Mouse (Mus musculus) limb, embryonic 14.5 days (tissue): ENCODE measurements at regions not wholly inside any gene's neighbourhood (a gene's known extent, or its start where the extent isn't known, plus 50 kb on each side); places are given as distances from the start of the nearest gene placed in this dataset.

ENCODE experiments used
- ATAC-seq: fragments of 200-750 bp; cut with Nextera tagmentation; 2 replicates; pipeline ENCODE4 v1.8.0; 2017; ENCODE audit warnings: low read depth, moderate number of reproducible peaks, moderate TSS enrichment; ENCODE audit not compliant: low FRiP score
- DNase-seq: peaks from one replicate; pipeline ENCODE4 v3.0.0-alpha.2; 2015; ENCODE audit warnings: low spot score
- H3K27ac ChIP-seq: fragments of 300-500 bp; sonication (generic); replicated peaks from 2 replicates; pipeline ENCODE4 v1.5.1; 2014; ENCODE audit warnings: low read depth, mild to moderate bottlenecking, low read length, moderate library complexity, mixed read lengths
- H3K27me3 ChIP-seq: fragments of 300-500 bp; sonication (generic); 2 replicates; pipeline ENCODE4 v1.6.1; 2014; ENCODE audit warnings: low read length, mixed read lengths; ENCODE audit not compliant: control insufficient read depth, insufficient read depth
- H3K36me3 ChIP-seq: fragments of 300-500 bp; sonication (generic); 2 replicates; pipeline ENCODE4 v1.6.1; 2014; ENCODE audit warnings: mild to moderate bottlenecking, low read length, moderate library complexity, mixed read lengths; ENCODE audit not compliant: control insufficient read depth, insufficient read depth
- H3K4me1 ChIP-seq: fragments of 300-500 bp; sonication (generic); 2 replicates; pipeline ENCODE4 v1.6.1; 2014; ENCODE audit warnings: antibody characterized with exemption, low read length, mixed read lengths; ENCODE audit not compliant: control insufficient read depth, insufficient read depth
- H3K4me2 ChIP-seq: fragments of 300-500 bp; sonication (generic); replicated peaks from 2 replicates; pipeline ENCODE4 v1.6.1; 2014; ENCODE audit warnings: low read depth, mild to moderate bottlenecking, low read length, moderate library complexity; ENCODE audit not compliant: severe bottlenecking
- H3K4me3 ChIP-seq: fragments of 300-500 bp; sonication (generic); replicated peaks from 2 replicates; pipeline ENCODE4 v1.5.1; 2014; ENCODE audit warnings: low read length
- H3K9ac ChIP-seq: fragments of 300-500 bp; sonication (generic); 2 replicates; pipeline ENCODE4 v1.6.1; 2014; ENCODE audit warnings: mild to moderate bottlenecking, low read depth, low read length, moderate library complexity; ENCODE audit not compliant: severe bottlenecking
- H3K9me3 ChIP-seq: fragments of 300-500 bp; sonication (generic); 2 replicates; pipeline ENCODE4 v1.6.1; 2016; ENCODE audit warnings: low read length; ENCODE audit not compliant: control insufficient read depth
- POLR2A ChIP-seq: fragments of 200-500 bp; IDR thresholded peaks from 2 replicates; pipeline ENCODE4 v1.8.0; 2012; ENCODE audit warnings: inconsistent platforms, mild to moderate bottlenecking, moderate library complexity, borderline replicate concordance; ENCODE audit not compliant: insufficient read depth, insufficient read length; ENCODE audit errors: extremely low read depth
- WGBS: fragments of 180-500 bp; shearing (Covaris S2); extraction: QIAGEN DNeasy Blood & Tissue Kit; methylation state at CpG from one replicate; pipeline ENCODE4 v1.1.7; 2014; 5-methylcytosine and 5-hydroxymethylcytosine counted together

DNA sequence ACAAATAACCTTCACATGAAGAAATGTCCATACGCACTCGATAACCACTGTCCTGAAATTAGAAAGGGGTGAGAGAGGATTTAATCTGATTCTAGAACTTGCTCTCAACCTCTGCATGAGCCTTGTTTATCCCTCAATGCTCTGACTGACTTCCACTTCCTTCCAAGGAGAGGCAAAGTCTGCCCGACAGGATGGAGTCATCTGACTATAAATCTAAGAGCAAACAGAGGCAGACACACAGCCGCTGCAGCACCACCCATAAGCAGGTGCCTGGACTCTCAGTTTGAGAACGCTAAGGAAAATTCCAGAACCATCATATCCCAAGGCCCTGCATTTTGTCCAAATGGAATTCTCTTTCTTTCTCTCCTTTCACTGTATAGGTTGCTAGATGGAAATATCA, 247.7 kb upstream of the 1700056E22Rik start:
- H3K4me3 ChIP-seq = no peak overlapping the region
- H3K27ac ChIP-seq = no peak overlapping the region
- no peaks in the 10 kb centered on the region for H3K4me1 ChIP-seq
- H3K9me3 ChIP-seq = no peaks in the 10 kb centered on the region
- no peaks in the 10 kb centered on the region for H3K27me3 ChIP-seq
- H3K36me3 ChIP-seq = no peaks in the 10 kb centered on the region
- no peak for ATAC-seq
- DNase-seq = no peak
- H3K4me2 ChIP-seq = no peak overlapping the region
- 60% methylated on average over 5 of the region's 5 CpGs for WGBS
- H3K9ac ChIP-seq = no peak overlapping the region
- TF ChIP-seq POLR2A = no peak

DNA sequence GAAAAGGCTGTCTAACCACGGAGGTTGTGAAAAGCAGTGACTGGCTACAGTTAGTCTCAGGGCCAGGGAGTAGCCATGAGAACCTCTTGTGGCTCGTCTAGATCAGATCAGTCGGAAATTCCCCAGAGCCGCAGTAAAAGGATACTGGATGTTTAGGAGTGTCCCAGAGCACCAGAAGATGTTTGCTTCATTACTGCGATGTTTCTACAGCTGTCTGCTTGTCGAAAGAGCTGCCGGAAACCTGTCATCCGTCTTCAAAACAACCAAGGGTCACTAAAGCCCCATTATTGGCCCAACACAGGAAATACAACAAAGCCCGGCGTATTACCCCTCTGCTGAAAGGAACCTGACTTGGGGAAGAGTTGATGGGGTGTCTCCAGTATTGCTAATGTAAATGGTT, 245.2 kb upstream of the 1700056E22Rik start:
- no peak for ATAC-seq
- 56% methylated on average over 10 of the region's 10 CpGs for WGBS
- H3K4me3 ChIP-seq = no peak overlapping the region
- H3K27me3 ChIP-seq = no peaks in the 10 kb centered on the region
- H3K27ac ChIP-seq = no peak overlapping the region
- H3K36me3 ChIP-seq = no peaks in the 10 kb centered on the region
- DNase-seq = no peak
- H3K4me1 ChIP-seq = no peaks in the 10 kb centered on the region
- no peaks in the 10 kb centered on the region for H3K9me3 ChIP-seq
- H3K4me2 ChIP-seq = no peak overlapping the region
- TF ChIP-seq POLR2A = no peak
- no peak overlapping the region for H3K9ac ChIP-seq

DNA sequence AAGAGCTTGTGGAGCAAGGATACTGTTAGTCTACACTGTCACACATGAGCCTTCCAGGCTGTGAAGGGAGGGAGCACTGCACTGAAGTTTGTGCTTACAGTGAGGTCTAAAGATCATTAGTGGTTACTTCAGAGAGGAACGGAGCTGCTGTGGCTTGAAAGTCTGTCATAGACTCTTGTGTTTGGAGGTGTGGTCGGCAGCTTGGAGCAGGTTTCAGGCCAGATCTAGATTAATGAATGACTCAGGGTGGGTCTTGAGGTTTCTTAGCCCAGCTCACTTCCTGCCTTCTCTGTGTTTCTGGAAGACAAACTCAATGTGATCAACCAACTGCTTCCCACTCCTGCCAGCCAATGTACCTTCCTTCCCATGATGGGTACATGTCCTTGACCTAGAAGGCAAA, 242.9 kb upstream of the 1700056E22Rik start:
- Histone ChIP-seq H3K4me2 (no peak overlapping the region), H3K9me3 (no peaks in the 10 kb centered on the region), H3K36me3 (no peaks in the 10 kb centered on the region), H3K4me3 (no peak overlapping the region), H3K27me3 (no peaks in the 10 kb centered on the region), H3K9ac (no peak overlapping the region), H3K4me1 (no peaks in the 10 kb centered on the region), H3K27ac (no peak overlapping the region)
- DNase-seq (no peak), ATAC-seq (no peak)
- TF ChIP-seq POLR2A = no peak
- 64% methylated on average over 2 of the region's 2 CpGs for WGBS

DNA sequence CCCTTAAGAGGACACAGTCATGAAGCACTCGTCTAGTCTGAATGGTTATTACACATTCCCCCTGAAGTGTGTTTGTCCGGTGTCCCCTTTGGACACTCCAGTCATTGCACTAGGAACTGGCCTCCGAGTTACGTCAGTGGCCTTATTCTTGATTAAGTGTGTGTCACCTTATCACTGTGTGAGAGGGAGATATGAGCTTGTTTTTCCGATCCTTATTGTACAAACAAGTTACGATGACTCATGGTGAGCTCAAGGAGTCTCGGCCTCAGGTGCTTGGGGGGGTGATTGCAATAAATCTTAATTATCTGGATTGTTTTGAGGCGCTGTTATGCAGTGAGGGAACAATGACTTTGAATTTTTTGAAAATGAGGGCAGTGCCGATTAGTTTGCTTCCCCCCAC, 241.8 kb upstream of the 1700056E22Rik start:
- no peak overlapping the region for H3K4me3 ChIP-seq
- H3K4me2 ChIP-seq = no peak overlapping the region
- no peak for TF ChIP-seq POLR2A
- WGBS = 69% methylated on average over 9 of the region's 9 CpGs
- H3K27me3 ChIP-seq = no peaks in the 10 kb centered on the region
- H3K36me3 ChIP-seq = no peaks in the 10 kb centered on the region
- H3K9me3 ChIP-seq = no peaks in the 10 kb centered on the region
- DNase-seq = no peak
- H3K4me1 ChIP-seq = no peaks in the 10 kb centered on the region
- H3K27ac ChIP-seq = no peak overlapping the region
- no peak overlapping the region for H3K9ac ChIP-seq
- ATAC-seq = no peak

DNA sequence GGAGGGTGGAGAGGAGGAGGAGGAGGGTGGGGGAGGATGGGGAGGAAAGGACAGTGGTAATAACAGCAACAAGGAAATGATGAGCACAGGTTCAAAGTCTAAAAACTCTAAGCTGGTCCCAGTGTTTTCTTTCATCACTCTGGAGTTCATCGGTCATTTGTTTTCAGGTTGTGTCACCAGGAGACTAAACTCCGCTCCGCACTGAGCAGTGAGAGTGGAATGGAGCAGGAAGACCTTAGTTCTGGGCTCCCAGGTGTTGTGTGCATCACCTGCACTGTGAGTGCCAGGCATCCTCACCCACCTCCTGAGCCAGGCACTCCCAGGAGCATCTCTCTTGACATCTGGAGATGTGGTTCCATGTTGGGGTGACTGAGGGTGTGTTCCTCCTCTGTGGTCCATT, 241.3 kb upstream of the 1700056E22Rik start:
- no peaks in the 10 kb centered on the region for H3K9me3 ChIP-seq
- no peak for DNase-seq
- H3K27me3 ChIP-seq = no peaks in the 10 kb centered on the region
- ATAC-seq = no peak
- no peak overlapping the region for H3K9ac ChIP-seq
- no peaks in the 10 kb centered on the region for H3K4me1 ChIP-seq
- no peak overlapping the region for H3K4me3 ChIP-seq
- no peak for TF ChIP-seq POLR2A
- WGBS = 95% methylated on average over 3 of the region's 3 CpGs
- H3K4me2 ChIP-seq = no peak overlapping the region
- no peak overlapping the region for H3K27ac ChIP-seq
- no peaks in the 10 kb centered on the region for H3K36me3 ChIP-seq

DNA sequence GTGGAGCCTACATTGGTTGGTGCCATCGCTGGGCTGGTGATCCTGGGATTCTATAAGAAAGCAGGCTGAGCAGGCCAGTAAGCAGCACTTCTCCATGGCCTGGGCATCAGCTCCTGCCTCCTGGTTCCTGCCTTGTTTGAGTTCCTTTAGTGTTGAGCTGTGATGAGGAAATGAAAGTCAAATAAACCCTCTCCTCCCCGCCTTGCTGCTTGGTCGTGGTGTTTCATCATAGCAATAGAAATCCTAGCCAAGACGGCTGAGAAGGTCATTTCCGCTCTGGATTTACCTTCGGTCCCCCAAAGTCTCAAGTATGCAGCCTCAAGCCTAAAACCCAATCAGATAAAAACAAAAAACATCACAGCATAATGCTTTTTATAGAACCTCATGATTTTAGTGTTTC, 240.6 kb upstream of the 1700056E22Rik start:
- Histone ChIP-seq H3K4me2 (no peak overlapping the region), H3K4me1 (no peaks in the 10 kb centered on the region), H3K27me3 (no peaks in the 10 kb centered on the region), H3K4me3 (no peak overlapping the region), H3K27ac (no peak overlapping the region), H3K36me3 (no peaks in the 10 kb centered on the region), H3K9ac (no peak overlapping the region), H3K9me3 (no peaks in the 10 kb centered on the region)
- TF ChIP-seq POLR2A = no peak
- no peak for DNase-seq
- 74% methylated on average over 6 of the region's 6 CpGs for WGBS
- no peak for ATAC-seq
